Comparison of ENCODE assay signal across 14 mouse cellular contexts in genomic region chr16:4829271-4829900, GRCm38 (mm10). TPM values are rescaled to one million over a fixed set of nuclear protein-coding genes. Genes with fewer than 3 reads are reported as not detected.
"Had no signal": no experiment of that assay in that cellular context is flagged by ENCODE, and none has a peak within 500 bp of the region (broad histone marks: within the 10 kb centered on the region; RNA-seq: fewer than 3 reads in every experiment).

No protein-coding gene starts in this region.

- H3K4me1 ChIP-seq: limb, embryonic 10.5 days; midbrain, embryonic 12.5 days; neural tube, embryonic 13.5 days had no signal

- H3K27me3 ChIP-seq: kidney, embryonic 15.5 days; midbrain, embryonic 12.5 days; neural tube, embryonic 13.5 days had no signal

- H3K9me3 ChIP-seq: kidney, embryonic 15.5 days; limb, embryonic 10.5 days; midbrain, embryonic 12.5 days; neural tube, embryonic 13.5 days had no signal

- H3K4me2 ChIP-seq: kidney, embryonic 15.5 days; midbrain, embryonic 12.5 days; neural tube, embryonic 13.5 days had no signal

- ATAC-seq: intestine, embryonic 16.5 days; midbrain, embryonic 16.5 days had no signal

- H3K27ac ChIP-seq: kidney, embryonic 15.5 days; left cerebral cortex, adult 2 months; limb, embryonic 10.5 days; midbrain, embryonic 12.5 days; neural tube, embryonic 13.5 days had no signal

- H3K36me3 ChIP-seq: kidney, embryonic 15.5 days; limb, embryonic 10.5 days; midbrain, embryonic 12.5 days; neural tube, embryonic 13.5 days had no signal

- H3K4me3 ChIP-seq: kidney, embryonic 15.5 days; left cerebral cortex, adult 2 months; limb, embryonic 10.5 days; midbrain, embryonic 12.5 days; neural tube, embryonic 13.5 days had no signal

- H3K9ac ChIP-seq: kidney, embryonic 15.5 days; midbrain, embryonic 12.5 days; neural tube, embryonic 13.5 days had no signal

- DNase-seq: kidney, postnatal 14 days; retina, postnatal 1 day; right cerebral cortex, postnatal 4 days; spleen, adult 18-20 months; thymus, adult 2 months; thymus, postnatal 36 days had no signal

RNA-seq across cellular contexts. Expression of gene 4930562C15Rik, which starts 5.8 kb away (rescaled TPM):
- polyA plus RNA-seq: kidney, adult 2 months had no signal
